ENCODE assay signal across 44 mouse cellular contexts in genomic region chr4:115989382-115989781, GRCm38 (mm10). TPM values are rescaled to one million over a fixed set of nuclear protein-coding genes. Genes with fewer than 3 reads are reported as not detected.
"Had no signal": no experiment of that assay in that cellular context is flagged by ENCODE, and none has a peak within 500 bp of the region (broad histone marks: within the 10 kb centered on the region; RNA-seq: fewer than 3 reads in every experiment).

No protein-coding gene starts in this region.

- ATAC-seq: hindbrain, embryonic 16.5 days; hindbrain, postnatal 0 days; inflammation-experienced regulatory T-cells, adult 6 months had no signal

- H3K4me3 ChIP-seq: heart, adult 2 months; heart, embryonic 10.5 days; heart, embryonic 12.5 days; heart, embryonic 13.5 days; heart, embryonic 15.5 days; hindbrain, embryonic 10.5 days; hindbrain, embryonic 12.5 days; hindbrain, embryonic 13.5 days; hindbrain, embryonic 15.5 days; kidney, embryonic 15.5 days; layer of hippocampus, adult 2 months had no signal

- H3K36me3 ChIP-seq: heart, embryonic 10.5 days; heart, embryonic 12.5 days; heart, embryonic 13.5 days; heart, embryonic 15.5 days; hindbrain, embryonic 10.5 days; hindbrain, embryonic 12.5 days; hindbrain, embryonic 13.5 days; hindbrain, embryonic 15.5 days; kidney, embryonic 15.5 days had no signal

- H3K9me3 ChIP-seq: heart, embryonic 10.5 days; heart, embryonic 13.5 days; heart, embryonic 15.5 days; hindbrain, embryonic 12.5 days; hindbrain, embryonic 13.5 days; hindbrain, embryonic 15.5 days; kidney, embryonic 15.5 days had no signal

- H3K4me1 ChIP-seq: hindbrain, embryonic 15.5 days had no signal

- H3K4me2 ChIP-seq: heart, embryonic 11.5 days; heart, embryonic 12.5 days; heart, embryonic 13.5 days; heart, embryonic 15.5 days; hindbrain, embryonic 12.5 days; hindbrain, embryonic 13.5 days; hindbrain, embryonic 14.5 days; hindbrain, embryonic 15.5 days; kidney, embryonic 15.5 days had no signal

- DNase-seq: heart, adult 2 months; heart, postnatal 10 days; heart, postnatal 14 days; heart, postnatal 36 days; heart, postnatal 4 days; kidney, adult 11 months; kidney, adult 18-20 months; kidney, adult 2 months; kidney, adult 8-10 months; kidney, adult 9 months; kidney, postnatal 10 days; kidney, postnatal 14 days; kidney, postnatal 25 days; kidney, postnatal 36 days; kidney, postnatal 4 days; layer of hippocampus, adult 9-11 months; layer of hippocampus, postnatal 36 days had no signal

- H3K9ac ChIP-seq: heart, embryonic 12.5 days; heart, embryonic 13.5 days; heart, embryonic 15.5 days; hindbrain, embryonic 12.5 days; hindbrain, embryonic 13.5 days; hindbrain, embryonic 14.5 days; hindbrain, embryonic 15.5 days; kidney, embryonic 15.5 days had no signal

- H3K27ac ChIP-seq: heart, adult 2 months; heart, embryonic 10.5 days; heart, embryonic 13.5 days; heart, embryonic 15.5 days; hindbrain, embryonic 10.5 days; hindbrain, embryonic 12.5 days; hindbrain, embryonic 13.5 days; hindbrain, embryonic 14.5 days; hindbrain, embryonic 15.5 days; hindbrain, postnatal 0 days; kidney, embryonic 15.5 days; kidney, postnatal 0 days; layer of hippocampus, adult 2 months had no signal

RNA-seq across cellular contexts. Expression of gene Dmbx1, which starts 49.7 kb away (rescaled TPM):
- total RNA-seq: heart, adult 2 months; heart, adult 8-10 months; heart, postnatal 10 days; heart, postnatal 14 days; heart, postnatal 25 days; heart, postnatal 36 days; heart, postnatal 4 days; hematopoietic stem cell, adult 5-6 weeks; layer of hippocampus, adult 18-20 months; layer of hippocampus, adult 2 months; layer of hippocampus, postnatal 36 days; left cerebral cortex, adult 18-20 months had no signal
- polyA plus RNA-seq: heart, adult 2 months; heart, embryonic 10.5 days; heart, embryonic 11.5 days; heart, embryonic 12.5 days; heart, embryonic 13.5 days; heart, embryonic 14.5 days; heart, embryonic 16.5 days; heart, postnatal 0 days; inflammation-experienced regulatory T-cells, adult 6 months; kidney, adult 2 months; kidney, embryonic 14.5 days; kidney, embryonic 15.5 days; kidney, embryonic 16.5 days; kidney, postnatal 0 days; large intestine, adult 2 months had no signal
